Mouse (Mus musculus) forebrain, embryonic 16.5 days (tissue): ENCODE data around the gene Zdhhc14. TPM values are rescaled to one million over a fixed set of nuclear protein-coding genes. Genes with fewer than 3 reads are reported as not detected.

Experiments
- ATAC-seq: fragments of 200-750 bp; cut with Nextera tagmentation; 2 replicates; pipeline ENCODE4 v1.8.0; 2017; ENCODE audit warnings: mild to moderate bottlenecking, moderate library complexity
- H3K27ac ChIP-seq: fragments of 300-500 bp; sonication (generic); 2 replicates; pipeline ENCODE4 v1.5.1; 2014; ENCODE audit warnings: low read length, control low read depth
- H3K27me3 ChIP-seq: fragments of 300-500 bp; sonication (generic); replicated peaks from 2 replicates; pipeline ENCODE4 v1.6.1; 2014; ENCODE audit warnings: low read length; ENCODE audit not compliant: control insufficient read depth, insufficient read depth
- H3K36me3 ChIP-seq: fragments of 300-500 bp; sonication (generic); 2 replicates; pipeline ENCODE4 v1.6.1; 2014; ENCODE audit not compliant: control insufficient read depth, insufficient read depth
- H3K4me1 ChIP-seq: fragments of 300-500 bp; sonication (generic); replicated peaks from 2 replicates; pipeline ENCODE4 v1.6.1; 2014; ENCODE audit warnings: low read length; ENCODE audit not compliant: control insufficient read depth, insufficient read depth
- H3K4me2 ChIP-seq: fragments of 300-500 bp; sonication (generic); 2 replicates; pipeline ENCODE4 v1.6.1; 2014; ENCODE audit warnings: mild to moderate bottlenecking, low read length, control low read depth
- H3K4me3 ChIP-seq: fragments of 300-500 bp; sonication (generic); replicated peaks from 2 replicates; pipeline ENCODE4 v1.5.1; 2014; ENCODE audit warnings: mild to moderate bottlenecking, low read length, control low read depth
- H3K9ac ChIP-seq: fragments of 300-500 bp; sonication (generic); replicated peaks from 2 replicates; pipeline ENCODE4 v1.6.1; 2014; ENCODE audit warnings: low read depth, low read length, control low read depth
- H3K9me3 ChIP-seq: fragments of 300-500 bp; sonication (generic); 2 replicates; pipeline ENCODE4 v1.6.1; 2016; ENCODE audit warnings: low read length; ENCODE audit not compliant: control insufficient read depth
- WGBS: fragments of 180-500 bp; shearing (Covaris S2); extraction: QIAGEN DNeasy Blood & Tissue Kit; methylation state at CpG from one replicate; pipeline ENCODE4 v1.1.7; 2014; 5-methylcytosine and 5-hydroxymethylcytosine counted together
- polyA plus RNA-seq: library from polyadenylated mRNA; unstranded; fragments of >200 nt; fragmentation: Nextera tagmentation; extraction: Ambion mirVana; gene quantifications from 2 replicates; pipeline ENCODE4 v1.2.1, GENCODE M21; 2015

The Zdhhc14 gene
- polyA plus RNA-seq, 1 experiment from 2014 or later, result 8.1 TPM

DNA sequence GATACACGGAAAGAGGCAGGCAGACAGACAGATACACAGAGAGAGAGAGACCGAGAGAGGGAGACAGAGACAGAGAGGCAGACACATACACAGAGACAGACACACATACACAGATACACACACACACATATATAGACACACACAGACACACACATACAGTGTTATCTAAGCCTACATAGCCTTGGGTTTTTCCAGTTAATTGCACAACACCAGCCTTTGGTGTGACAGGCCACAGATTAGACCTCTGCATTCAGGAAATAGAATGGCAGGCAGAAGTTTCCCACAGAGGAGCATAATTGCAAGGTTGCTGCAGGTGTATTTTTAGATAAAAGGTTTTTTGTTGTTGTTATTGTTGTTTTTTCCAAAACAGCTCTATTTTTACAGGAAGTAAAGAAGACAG lies 195.9 kb downstream of the Zdhhc14 start:
- no peaks in the 10 kb centered on the region for H3K36me3 ChIP-seq
- 82% methylated on average over 2 of the region's 2 CpGs for WGBS

DNA sequence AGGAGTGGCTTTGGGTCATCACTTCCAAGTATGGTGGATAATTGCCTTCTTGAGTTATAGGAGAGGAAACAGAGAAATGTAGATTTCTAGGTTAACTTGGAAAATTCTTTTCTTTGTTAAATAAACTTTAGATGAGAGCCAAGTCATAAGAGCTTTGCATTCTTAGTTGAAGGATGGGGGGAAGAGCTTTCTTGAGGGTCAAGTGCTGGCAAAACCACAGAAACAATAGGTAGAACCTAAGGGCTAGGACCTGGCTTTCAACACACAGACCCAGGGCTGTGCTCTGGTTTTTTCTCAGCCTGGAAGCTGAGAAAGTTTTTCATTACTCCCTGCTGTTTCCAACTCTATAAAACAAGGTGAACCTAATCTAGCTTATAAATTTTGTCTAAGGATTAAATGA lies 196.3 kb downstream of the Zdhhc14 start:
- no peaks in the 10 kb centered on the region for H3K27me3 ChIP-seq
- H3K4me2 ChIP-seq, result no peak overlapping the region
- no peaks in the 10 kb centered on the region for H3K9me3 ChIP-seq
- ATAC-seq, result no peak
- no peaks in the 10 kb centered on the region for H3K36me3 ChIP-seq
- H3K4me3 ChIP-seq, result no peak overlapping the region
- H3K27ac ChIP-seq, result no peak overlapping the region
- H3K9ac ChIP-seq, result no peak overlapping the region
- H3K4me1 ChIP-seq, result no peaks in the 10 kb centered on the region

More for the DNA sequence above, 195.9 kb downstream of the Zdhhc14 start:
- H3K4me1 ChIP-seq, result no peaks in the 10 kb centered on the region
- ATAC-seq, result no peak
- H3K27me3 ChIP-seq, result no peaks in the 10 kb centered on the region
- no peak overlapping the region for H3K27ac ChIP-seq
- H3K4me3 ChIP-seq, result no peak overlapping the region
- H3K9me3 ChIP-seq, result no peaks in the 10 kb centered on the region
- no peak overlapping the region for H3K4me2 ChIP-seq
- no peak overlapping the region for H3K9ac ChIP-seq

DNA sequence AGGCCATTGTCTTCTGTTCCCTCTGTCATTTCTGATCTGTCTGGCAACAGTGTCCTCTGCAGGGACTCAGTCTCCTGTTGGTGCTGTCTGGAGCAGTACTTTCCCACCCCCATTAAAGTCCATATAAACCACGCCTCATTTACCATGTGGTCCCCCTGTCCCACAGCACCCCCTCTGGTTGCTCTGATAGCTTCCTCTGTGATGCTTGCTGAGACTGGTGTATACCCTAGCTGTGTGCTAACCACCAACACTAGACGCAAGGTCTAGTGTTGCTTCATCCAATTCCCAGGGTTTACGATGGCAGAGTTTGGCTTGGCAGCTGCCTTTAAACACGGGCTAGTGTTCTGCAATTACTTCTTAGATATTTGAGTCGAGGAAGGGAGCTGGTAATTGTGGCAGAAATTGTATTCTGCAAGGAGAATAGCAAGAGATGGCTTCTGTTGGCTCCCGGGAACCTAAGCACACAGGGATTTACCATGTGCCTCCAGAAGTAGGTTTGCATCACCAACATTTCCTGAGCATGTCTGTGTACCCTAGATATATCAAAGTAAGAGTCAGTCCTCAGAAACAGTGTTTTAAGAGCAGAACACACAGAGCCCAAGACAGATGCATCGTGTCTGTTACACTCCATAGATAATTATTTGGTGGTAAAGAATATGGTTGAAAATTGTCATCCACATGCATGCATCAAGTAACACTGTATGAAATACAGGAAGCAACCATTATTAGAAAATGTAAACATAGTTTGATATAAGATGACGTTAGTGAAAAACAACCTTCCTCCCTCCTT lies 198.6 kb downstream of the Zdhhc14 start:
- ATAC-seq, result no peak
- WGBS, result 86% methylated on average over 8 of the region's 8 CpGs
- no peak overlapping the region for H3K4me3 ChIP-seq
- H3K27ac ChIP-seq, result no peak overlapping the region
- H3K36me3 ChIP-seq, result no peaks in the 10 kb centered on the region
- H3K4me1 ChIP-seq, result no peaks in the 10 kb centered on the region
- no peak overlapping the region for H3K9ac ChIP-seq
- H3K9me3 ChIP-seq, result no peaks in the 10 kb centered on the region
- H3K27me3 ChIP-seq, result no peaks in the 10 kb centered on the region
- no peak overlapping the region for H3K4me2 ChIP-seq

DNA sequence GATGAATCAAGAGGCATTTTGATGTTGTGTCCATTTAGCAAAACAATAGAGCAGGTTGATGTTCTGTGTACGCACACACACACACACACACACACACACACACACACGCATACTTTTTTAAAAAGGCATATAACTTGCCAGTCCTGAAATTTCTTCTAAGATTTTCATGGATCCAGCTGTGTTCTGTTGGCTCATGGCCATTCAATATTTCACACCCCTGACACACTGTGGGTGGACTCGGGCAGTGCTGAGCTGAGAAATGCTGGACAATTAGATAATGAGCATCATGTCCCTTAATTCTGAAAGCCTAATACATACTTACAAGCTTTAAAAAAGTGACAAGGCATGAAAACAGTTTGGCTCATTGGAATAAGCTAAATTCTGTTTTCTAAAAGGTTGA lies 200.3 kb downstream of the Zdhhc14 start:
- Histone ChIP-seq H3K9ac (no peak overlapping the region), H3K36me3 (no peaks in the 10 kb centered on the region), H3K27me3 (no peaks in the 10 kb centered on the region), H3K9me3 (no peaks in the 10 kb centered on the region), H3K27ac (no peak overlapping the region), H3K4me3 (no peak overlapping the region), H3K4me1 (no peaks in the 10 kb centered on the region), H3K4me2 (no peak overlapping the region)
- no peak for ATAC-seq
- WGBS, result 79% methylated on average over 3 of the region's 3 CpGs

DNA sequence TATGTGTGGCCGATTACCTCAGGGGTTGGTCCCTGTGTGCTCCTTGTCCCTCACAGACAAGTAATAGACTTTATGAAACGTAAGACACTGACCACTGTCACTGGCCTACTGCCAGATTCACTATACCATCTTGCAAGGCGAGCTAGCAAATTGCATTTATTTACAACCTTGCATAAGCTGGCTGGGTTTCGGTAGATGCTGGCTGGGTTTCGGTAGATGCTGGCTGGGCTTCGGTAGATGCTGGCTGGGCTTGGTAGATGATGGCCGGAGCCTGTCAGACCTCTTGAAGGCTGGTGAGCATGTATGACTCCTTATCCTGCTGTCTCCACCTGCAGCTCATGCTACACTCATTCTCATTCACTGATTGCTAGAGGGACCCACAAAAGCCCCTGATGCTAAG lies 200.9 kb downstream of the Zdhhc14 start:
- Histone ChIP-seq H3K27me3 (no peaks in the 10 kb centered on the region), H3K4me3 (no peak overlapping the region), H3K36me3 (no peaks in the 10 kb centered on the region), H3K9me3 (no peaks in the 10 kb centered on the region), H3K4me1 (no peaks in the 10 kb centered on the region), H3K4me2 (no peak overlapping the region), H3K9ac (no peak overlapping the region), H3K27ac (no peak overlapping the region)
- 79% methylated on average over 7 of the region's 7 CpGs for WGBS
- ATAC-seq, result no peak

DNA sequence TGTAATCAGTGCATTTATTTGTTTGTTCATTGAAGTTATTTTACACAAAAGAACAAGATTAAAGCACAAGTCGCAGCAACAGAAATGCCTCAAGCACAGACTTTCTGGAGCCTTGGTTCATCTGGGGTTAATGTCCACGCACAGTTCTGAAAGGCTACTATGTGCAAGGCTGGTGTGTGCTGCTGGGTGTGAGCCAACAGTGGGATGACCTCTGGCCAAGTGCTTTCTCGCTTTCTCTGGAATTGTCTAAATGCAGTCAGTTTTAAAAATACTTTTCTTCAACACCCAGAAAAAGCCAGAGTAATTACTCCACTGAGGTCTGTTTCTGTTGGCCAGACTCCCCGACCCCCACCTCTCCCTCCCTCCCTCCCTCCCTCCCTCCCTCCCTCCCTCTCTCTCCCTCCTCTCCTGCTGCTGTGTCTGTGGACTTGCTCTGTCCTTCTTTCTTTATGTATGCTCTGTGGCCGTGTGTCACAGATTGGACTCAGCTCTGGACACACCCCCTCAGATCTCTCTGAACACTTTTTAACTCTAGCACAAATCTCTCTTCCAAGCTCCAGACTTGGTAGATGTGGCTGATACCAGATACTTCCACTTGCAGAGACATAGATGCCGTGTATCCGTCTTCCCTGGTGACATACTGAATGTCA lies 206.2 kb downstream of the Zdhhc14 start:
- no peaks in the 10 kb centered on the region for H3K9me3 ChIP-seq
- no peak overlapping the region for H3K4me3 ChIP-seq
- H3K9ac ChIP-seq, result no peak overlapping the region
- no peak for ATAC-seq
- no peaks in the 10 kb centered on the region for H3K4me1 ChIP-seq
- H3K4me2 ChIP-seq, result no peak overlapping the region
- no peaks in the 10 kb centered on the region for H3K36me3 ChIP-seq
- H3K27ac ChIP-seq, result no peak overlapping the region
- H3K27me3 ChIP-seq, result no peaks in the 10 kb centered on the region
- WGBS, result 60% methylated on average over 6 of the region's 7 CpGs

DNA sequence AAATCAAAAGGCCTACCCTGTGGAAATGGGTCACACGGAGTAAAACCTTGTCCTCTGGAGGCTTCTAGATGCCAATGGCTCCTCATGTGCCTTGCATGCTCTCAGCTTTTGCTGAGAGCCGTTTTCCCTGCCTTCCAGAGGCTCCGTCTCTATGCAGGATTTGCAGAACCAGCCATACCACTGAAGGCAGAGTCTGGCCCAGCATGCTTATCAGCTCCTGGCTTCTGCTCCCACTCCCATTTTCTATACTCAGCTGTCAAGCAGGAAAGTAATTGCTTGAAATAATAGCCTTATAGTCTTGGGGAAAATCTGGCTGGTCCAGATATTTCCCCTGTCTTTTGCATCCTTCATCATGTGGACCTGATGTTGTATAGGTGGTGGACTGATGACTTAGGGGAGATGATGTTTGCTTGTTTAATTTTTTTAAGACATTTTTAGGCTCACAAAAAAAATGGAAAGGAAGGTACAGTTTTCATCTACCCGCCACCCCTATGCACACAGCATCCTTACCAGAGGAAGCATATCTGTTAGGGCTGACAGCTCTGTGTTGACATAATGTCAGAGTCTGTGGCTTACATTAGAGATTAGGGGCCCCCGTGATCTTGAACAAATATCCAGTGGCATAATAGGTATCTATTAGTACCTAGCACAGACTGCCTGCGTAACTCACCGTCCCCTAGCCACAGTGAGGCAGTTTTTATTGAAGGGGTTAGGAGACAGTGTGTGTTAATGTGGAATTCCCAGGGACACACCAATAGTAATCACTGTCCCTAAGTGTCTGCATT lies 218.2 kb downstream of the Zdhhc14 start:
- Histone ChIP-seq H3K4me3 (no peak overlapping the region), H3K27me3 (no peaks in the 10 kb centered on the region), H3K9ac (no peak overlapping the region), H3K4me2 (no peak overlapping the region), H3K36me3 (no peaks in the 10 kb centered on the region), H3K9me3 (no peaks in the 10 kb centered on the region), H3K4me1 (peaks cover 10% of the 10 kb centered on the region), H3K27ac (no peak overlapping the region)
- ATAC-seq, result peak; percentile 57
- 70% methylated on average over 7 of the region's 7 CpGs for WGBS

DNA sequence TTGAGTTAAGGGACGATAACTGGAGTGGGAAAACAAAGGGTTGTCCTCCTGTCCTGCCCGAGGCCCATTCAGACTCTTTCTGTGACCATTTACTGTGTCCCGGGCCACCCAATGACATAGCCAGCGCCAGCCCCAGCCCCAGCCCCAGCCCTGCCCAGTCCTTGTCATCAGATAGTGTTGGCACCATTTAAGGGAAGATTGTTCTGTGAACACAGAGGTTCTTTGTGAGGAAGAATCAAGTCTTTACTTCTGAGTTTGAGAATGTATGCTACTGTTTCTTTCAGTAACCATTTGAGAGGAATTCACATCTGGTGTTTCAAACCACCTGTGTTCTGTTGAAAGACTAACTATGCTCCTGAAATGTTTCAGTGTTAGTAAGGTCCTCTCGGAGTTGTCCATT lies 219.5 kb downstream of the Zdhhc14 start:
- 65% methylated on average over 5 of the region's 5 CpGs for WGBS
- Histone ChIP-seq H3K9ac (no peak overlapping the region), H3K9me3 (no peaks in the 10 kb centered on the region), H3K4me1 (peaks cover 10% of the 10 kb centered on the region), H3K27ac (no peak overlapping the region), H3K27me3 (no peaks in the 10 kb centered on the region), H3K36me3 (no peaks in the 10 kb centered on the region), H3K4me3 (no peak overlapping the region), H3K4me2 (no peak overlapping the region)
- no peak for ATAC-seq

DNA sequence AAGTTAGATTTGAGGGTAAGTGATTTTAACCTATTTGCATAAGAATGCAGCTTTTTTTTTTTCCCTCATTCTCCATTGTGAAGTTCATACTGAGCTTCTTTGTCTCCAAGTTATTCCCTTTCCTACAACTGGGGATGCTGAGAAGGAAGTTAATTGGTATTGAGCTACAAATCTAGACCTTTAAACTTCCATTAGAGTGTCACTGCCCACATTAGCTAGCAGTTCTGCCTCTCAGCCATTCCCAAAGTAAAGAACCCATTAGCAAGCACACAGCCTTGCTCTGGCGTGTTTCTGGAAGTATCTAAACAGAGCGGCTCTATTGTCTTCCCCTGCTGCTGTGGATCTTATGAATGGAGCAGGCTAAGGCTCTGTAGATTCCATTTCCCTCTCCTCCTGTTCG lies 220.8 kb downstream of the Zdhhc14 start:
- H3K36me3 ChIP-seq, result no peaks in the 10 kb centered on the region

More for the DNA sequence above, 220.8 kb downstream of the Zdhhc14 start:
- Histone ChIP-seq H3K27me3 (no peaks in the 10 kb centered on the region), H3K4me1 (peaks cover 10% of the 10 kb centered on the region), H3K4me2 (no peak overlapping the region), H3K4me3 (no peak overlapping the region), H3K9me3 (no peaks in the 10 kb centered on the region), H3K9ac (no peak overlapping the region), H3K27ac (no peak overlapping the region)
- WGBS, result 11% methylated on average over 3 of the region's 3 CpGs
- no peak for ATAC-seq
